Mouse (Mus musculus): ENCODE data around the gene Gm8947. TPM values are rescaled to one million over a fixed set of nuclear protein-coding genes. Genes with fewer than 3 reads are reported as not detected.
A peak's percentile ranks its signal among the peaks of the same experiment; 100 is the strongest.
"Not testable (repeated sequence)": the region's sequence is repeated elsewhere in the genome, so short reads cannot be mapped to it uniquely, and the experiment has no call there.

Gm8947 gene
- polyA plus RNA-seq, 1 experiment from 2014 or later: not detected

DNA sequence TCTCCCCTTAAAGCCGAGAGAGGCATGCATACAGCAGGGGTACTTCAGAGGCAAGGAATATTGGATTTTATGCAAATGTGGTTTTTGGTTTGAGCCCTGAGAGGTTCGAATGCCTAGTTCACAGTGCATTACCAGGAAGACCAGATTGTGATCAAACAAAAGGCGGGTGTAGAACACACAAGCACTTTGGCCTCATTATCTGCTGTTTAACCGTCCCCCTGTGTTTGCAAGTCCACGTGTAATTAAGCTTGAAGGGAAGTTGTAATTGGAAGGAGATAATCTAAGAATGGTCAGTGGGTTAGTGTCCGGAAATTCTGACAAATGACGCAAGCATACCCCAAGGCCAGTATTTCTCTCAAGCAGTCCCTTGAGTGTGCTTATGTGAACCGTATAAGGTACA lies 26.1 kb upstream of the Gm8947 start:
- Histone ChIP-seq H3K9me3 (no peaks in the 10 kb centered on the region), H3K4me3 (no peak overlapping the region), H3K27me3 (no peaks in the 10 kb centered on the region), H3K36me3 (no peaks in the 10 kb centered on the region), H3K4me1 (replicated peaks) (peaks cover 22% of the 10 kb centered on the region), H3K27ac (replicated peaks) (no peak overlapping the region), H3K4me2 (no peak overlapping the region), H3K9ac (no peak overlapping the region)
- 25% methylated on average over 8 of the region's 8 CpGs for WGBS
- no peak for ATAC-seq (ENCODE audit: low read depth)

DNA sequence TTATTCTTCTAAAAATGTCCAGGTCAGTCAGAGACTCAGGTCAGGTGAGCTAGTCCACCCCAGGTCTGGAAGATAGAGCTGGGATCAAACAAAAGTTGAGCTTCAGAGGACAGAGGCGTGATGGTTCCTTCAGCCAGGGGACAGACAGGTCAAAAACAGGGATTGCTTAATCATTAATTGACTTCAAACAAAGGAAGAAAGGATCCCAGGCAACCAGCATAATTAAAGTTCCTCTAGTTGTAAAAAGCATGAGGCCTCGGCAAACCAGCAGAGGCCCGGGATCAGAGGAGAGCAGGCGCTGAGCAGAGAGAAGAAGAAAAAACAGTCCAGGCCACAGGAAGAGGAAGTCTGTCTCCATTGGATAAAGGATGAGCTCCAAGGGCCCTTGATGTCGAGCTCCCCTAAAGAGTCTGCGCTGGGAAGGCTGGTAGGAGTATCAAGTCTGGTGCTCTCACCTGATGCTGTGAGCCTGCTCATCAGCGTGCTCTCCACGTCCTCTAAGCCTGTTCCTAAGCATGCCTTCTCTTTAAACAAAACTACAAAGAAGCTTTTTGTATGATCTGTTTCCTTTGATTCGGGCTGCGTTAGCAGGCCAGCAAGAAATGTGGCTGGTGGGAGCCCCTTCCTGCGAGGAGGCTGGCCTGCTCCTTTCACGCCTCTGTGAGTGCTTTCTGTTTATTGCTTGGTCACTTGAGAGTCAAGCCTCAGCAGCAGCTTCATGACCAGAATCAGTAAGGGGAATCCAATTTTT lies 24.7 kb upstream of the Gm8947 start:
- WGBS: 6% methylated on average over 12 of the region's 12 CpGs
- Histone ChIP-seq H3K4me2 (peak overlapping the region; percentile 1; the same call in 1 of the 2 replicates), H3K27ac (replicated peaks) (no peak overlapping the region; the same call in 1 of the 2 replicates)

DNA sequence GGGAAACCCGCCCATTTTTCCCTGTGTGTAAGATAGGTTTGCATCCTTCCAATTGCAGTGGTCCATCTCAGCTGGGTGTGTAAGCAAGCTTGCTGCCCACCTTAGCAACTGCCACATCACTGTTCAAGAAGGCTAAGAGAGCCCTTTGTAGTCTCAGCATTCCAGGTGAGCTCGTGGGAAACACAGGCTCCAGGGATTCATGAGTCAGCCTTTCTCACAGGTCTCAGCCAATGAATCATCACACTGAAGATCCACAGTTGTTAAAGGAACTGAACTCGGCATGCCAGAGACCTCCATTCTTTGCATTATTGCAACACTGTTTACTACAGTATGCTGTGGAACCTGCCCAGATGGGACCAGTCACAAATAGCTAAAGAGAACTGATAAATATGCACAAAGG lies 23.5 kb upstream of the Gm8947 start:
- ATAC-seq (ENCODE audit: low read depth): no peak
- Histone ChIP-seq H3K27me3 (no peaks in the 10 kb centered on the region), H3K4me1 (replicated peaks) (peaks cover 30% of the 10 kb centered on the region), H3K36me3 (no peaks in the 10 kb centered on the region), H3K4me3 (no peak overlapping the region), H3K9me3 (no peaks in the 10 kb centered on the region), H3K27ac (replicated peaks) (no peak overlapping the region), H3K4me2 (no peak overlapping the region), H3K9ac (no peak overlapping the region)
- 66% methylated on average over 3 of the region's 3 CpGs for WGBS

More for the DNA sequence above, 24.7 kb upstream of the Gm8947 start:
- ATAC-seq (ENCODE audit: low read depth): peak; percentile 49; the same call in 1 of the 2 replicates
- Histone ChIP-seq H3K9ac (no peak overlapping the region), H3K9me3 (no peaks in the 10 kb centered on the region), H3K4me3 (no peak overlapping the region), H3K36me3 (no peaks in the 10 kb centered on the region), H3K27me3 (no peaks in the 10 kb centered on the region), H3K4me1 (replicated peaks) (peaks cover 30% of the 10 kb centered on the region)

DNA sequence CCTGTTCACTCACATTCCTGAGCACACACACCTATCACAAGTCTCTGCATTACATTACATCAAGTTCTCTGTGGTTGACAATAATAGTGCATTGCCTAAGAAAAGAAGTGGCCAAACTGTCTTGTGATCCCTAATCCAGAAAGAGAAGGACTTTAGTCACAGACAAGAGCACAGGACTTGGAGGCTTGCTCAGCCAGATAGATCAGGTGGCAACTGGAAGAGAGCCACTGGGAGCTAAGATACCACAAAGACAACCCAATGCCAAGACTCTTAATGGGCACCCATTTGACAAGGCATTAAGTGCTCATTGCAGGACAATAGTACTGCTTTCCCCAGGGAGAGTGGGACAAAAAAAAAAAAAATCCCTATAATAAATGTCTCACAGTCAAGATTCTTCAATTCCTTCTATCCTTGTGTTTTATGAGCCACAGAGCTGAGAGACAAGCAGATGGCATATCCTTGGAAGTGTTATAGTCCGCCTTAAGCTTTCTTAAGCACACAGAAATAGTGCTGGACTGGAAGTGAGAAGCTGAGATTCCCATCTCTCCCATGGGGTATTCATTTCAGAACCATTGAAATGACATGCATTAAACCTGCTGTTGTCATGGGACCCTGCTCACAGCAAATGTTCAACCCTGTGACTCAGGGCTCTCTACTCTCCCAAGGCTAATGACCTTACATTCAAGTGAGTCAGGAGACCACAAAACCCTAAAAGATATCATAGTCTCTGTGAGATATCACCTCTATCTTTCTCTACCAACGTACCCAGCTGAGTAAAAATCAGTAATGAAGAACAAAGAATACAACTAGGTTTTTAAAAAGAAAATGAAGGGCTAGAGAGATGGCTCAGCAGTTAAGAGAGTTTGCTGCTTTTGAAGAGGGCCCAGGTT lies 20.4 kb upstream of the Gm8947 start:
- Histone ChIP-seq H3K9me3 (no peaks in the 10 kb centered on the region), H3K4me3 (no peak overlapping the region), H3K9ac (no peak overlapping the region), H3K27me3 (no peaks in the 10 kb centered on the region), H3K4me1 (replicated peaks) (peaks cover 25% of the 10 kb centered on the region), H3K36me3 (no peaks in the 10 kb centered on the region), H3K27ac (replicated peaks) (no peak overlapping the region), H3K4me2 (no peak overlapping the region)
- WGBS: 69% methylated on average over 2 of the region's 2 CpGs
- ATAC-seq (ENCODE audit: low read depth): no peak

DNA sequence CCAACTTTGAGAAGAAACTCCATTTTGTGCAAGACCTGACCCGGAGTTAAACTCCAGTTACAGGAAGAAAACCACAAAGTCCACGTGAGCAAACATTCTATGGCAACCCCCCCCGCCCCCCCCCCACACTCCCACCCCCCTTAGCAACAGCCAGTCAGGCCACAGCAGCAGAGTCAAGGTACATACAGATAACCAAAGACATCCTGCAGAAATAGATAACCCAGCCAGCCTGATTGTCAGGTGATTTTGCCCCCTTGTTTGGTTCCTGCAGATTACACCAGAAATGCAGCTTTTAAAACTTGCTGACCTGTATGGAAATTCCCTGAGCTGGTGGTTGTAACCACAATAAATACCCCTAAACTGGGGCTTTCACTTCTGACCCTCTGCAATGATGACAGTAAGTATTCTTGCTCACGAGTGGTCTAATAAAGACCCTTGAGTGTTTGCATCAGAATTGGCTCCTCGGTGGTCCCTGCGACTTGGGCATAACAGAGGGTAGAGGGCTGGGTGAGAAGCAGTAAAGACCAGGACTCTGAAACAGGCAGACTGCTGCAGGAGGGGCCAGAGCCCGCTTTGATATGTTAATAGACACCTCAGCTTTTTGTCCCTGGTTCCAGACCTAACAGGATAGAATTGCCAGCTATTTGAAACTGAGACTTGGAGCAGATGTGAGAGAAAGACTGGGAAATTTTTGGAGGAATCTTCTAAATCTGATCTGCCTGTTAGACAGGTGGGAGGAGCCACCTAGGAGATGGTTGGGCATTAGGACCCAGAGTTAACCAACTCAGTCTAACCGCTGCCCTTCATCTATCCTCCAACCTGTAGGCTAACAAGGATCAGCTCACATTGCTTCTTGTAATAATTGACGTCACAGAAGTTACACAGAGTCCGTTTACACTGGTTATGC lies 14.9 kb upstream of the Gm8947 start:
- no peaks in the 10 kb centered on the region for H3K36me3 ChIP-seq
- no peak overlapping the region for H3K27ac ChIP-seq (replicated peaks)
- peaks cover 12% of the 10 kb centered on the region for H3K4me1 ChIP-seq (replicated peaks)
- no peak overlapping the region for H3K9ac ChIP-seq
- peak overlapping the region; percentile 23 for H3K4me3 ChIP-seq
- no peaks in the 10 kb centered on the region for H3K9me3 ChIP-seq
- 1% methylated on average over 10 of the region's 10 CpGs for WGBS
- H3K4me2 ChIP-seq: peak overlapping the region; percentile 50
- peak; percentile 77 for ATAC-seq (ENCODE audit: low read depth)
- no peaks in the 10 kb centered on the region for H3K27me3 ChIP-seq

DNA sequence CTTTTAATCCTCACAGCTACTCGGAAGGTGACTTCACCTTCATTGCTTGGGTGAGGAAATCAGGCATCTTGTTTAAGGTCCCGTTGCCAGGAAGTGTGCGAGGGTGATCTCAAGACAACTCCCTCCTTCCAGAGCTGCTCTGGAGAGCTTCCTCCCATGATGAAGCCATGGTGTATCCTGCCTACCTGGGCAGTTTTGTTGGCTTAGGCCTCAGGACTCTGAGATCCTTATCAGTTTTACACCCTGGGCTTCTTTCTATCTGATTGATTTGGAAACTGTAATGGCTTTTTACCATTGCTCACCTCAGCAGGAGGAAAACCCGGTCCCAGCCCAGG lies 14.3 kb upstream of the Gm8947 start:
- Histone ChIP-seq H3K4me1 (replicated peaks) (peaks cover 12% of the 10 kb centered on the region), H3K27me3 (no peaks in the 10 kb centered on the region), H3K4me3 (peak overlapping the region; percentile 23), H3K9ac (no peak overlapping the region), H3K36me3 (no peaks in the 10 kb centered on the region), H3K27ac (replicated peaks) (0 out of 2 replicates have a peak overlapping the region, but pooled peaks have one; percentile 1), H3K4me2 (peak overlapping the region; percentile 50), H3K9me3 (no peaks in the 10 kb centered on the region)
- ATAC-seq (ENCODE audit: low read depth): peak; percentile 52; the same call in 1 of the 2 replicates
- under 1% methylated on average over 4 of the region's 4 CpGs for WGBS

DNA sequence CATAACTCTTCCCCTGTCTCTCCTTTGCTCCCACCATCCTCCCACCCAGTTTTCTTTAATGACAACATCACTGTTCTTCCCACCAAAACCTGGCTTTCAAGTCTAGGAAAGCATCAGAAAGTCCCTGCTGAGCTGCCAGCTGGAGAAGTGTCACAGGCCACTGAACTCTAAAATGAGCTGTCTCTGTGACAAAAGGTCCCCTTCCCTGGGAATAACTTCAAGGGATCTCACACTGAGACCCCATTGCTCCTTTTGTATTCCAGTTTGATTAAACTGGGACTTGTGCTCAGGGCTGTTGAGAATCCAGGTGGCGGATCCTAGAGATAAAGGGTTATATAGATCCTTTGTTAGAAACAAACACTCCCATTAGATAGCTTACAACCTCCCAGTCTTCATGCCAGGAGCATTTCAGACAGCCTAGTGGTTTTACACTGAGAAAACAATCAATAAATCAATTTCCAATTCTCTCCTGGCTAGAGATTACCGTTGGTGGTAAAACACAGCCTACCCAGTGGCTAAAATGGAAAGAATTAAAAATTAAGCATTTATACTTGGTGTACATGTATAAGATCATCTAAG lies 13.6 kb upstream of the Gm8947 start:
- Histone ChIP-seq H3K9ac (no peak overlapping the region), H3K27ac (replicated peaks) (no peak overlapping the region), H3K4me2 (no peak overlapping the region), H3K9me3 (no peaks in the 10 kb centered on the region), H3K27me3 (no peaks in the 10 kb centered on the region), H3K4me3 (no peak overlapping the region), H3K4me1 (replicated peaks) (peaks cover 12% of the 10 kb centered on the region), H3K36me3 (no peaks in the 10 kb centered on the region)
- WGBS: 15% methylated on average over 2 of the region's 2 CpGs
- ATAC-seq (ENCODE audit: low read depth): peak; percentile 72; the same call in 1 of the 2 replicates

DNA sequence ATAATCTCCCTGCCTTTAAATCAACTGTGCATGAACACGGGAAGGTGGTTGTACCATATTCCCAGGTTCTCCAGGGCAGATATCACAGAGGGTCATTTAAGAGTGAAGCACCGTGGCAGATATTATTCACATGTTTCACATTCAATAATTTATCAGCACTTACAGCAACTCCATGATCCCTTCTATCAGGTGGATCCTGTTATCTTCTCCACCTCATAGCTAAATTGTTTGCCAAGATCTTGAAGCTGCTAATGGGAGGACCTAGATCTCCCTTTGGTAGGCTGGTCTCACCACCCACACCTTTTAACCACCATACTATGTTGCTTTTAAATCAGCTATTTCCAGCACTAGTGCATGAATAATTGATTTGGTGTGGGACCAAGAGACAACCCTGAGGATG lies 12.0 kb upstream of the Gm8947 start:
- no peak overlapping the region for H3K27ac ChIP-seq (replicated peaks)
- ATAC-seq (ENCODE audit: low read depth): no peak
- no peak overlapping the region for H3K4me2 ChIP-seq
- no peaks in the 10 kb centered on the region for H3K36me3 ChIP-seq
- WGBS: 88% methylated on average over 2 of the region's 2 CpGs
- peaks cover 12% of the 10 kb centered on the region for H3K4me1 ChIP-seq (replicated peaks)
- no peak overlapping the region for H3K4me3 ChIP-seq
- no peaks in the 10 kb centered on the region for H3K27me3 ChIP-seq
- no peak overlapping the region for H3K9ac ChIP-seq
- no peaks in the 10 kb centered on the region for H3K9me3 ChIP-seq

DNA sequence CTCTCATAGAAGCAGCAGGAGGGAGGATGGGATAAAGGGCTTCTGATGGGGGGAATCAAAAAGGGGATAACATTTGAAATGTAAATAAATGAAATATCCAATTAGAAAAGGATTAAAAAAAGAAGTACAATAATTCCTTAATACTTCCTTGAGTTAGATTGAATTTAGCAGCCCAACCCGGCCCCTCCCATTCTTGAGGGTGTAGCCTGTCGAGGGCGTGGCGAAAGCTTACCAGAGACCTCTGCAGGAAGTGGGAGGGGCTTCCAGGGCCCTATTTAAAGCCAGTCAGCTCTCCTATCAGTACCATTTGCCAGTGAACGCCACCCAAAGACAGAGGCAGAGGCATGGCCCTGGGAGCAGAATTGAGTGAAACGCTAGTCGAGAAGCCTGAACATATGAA lies 9.9 kb upstream of the Gm8947 start, which contains the start of gene Gm47985:
Gene Gm47985, plus strand, starts transcription at position 272 of the 400 bp plus-strand sequence.
- not testable (repeated sequence) for H3K27me3 ChIP-seq; H3K36me3 ChIP-seq; H3K4me2 ChIP-seq; H3K27ac ChIP-seq (replicated peaks); H3K4me3 ChIP-seq; ATAC-seq (ENCODE audit: low read depth); H3K9me3 ChIP-seq; H3K9ac ChIP-seq; H3K4me1 ChIP-seq (replicated peaks)
- 60% methylated on average over 1 of the region's 7 CpGs for WGBS

DNA sequence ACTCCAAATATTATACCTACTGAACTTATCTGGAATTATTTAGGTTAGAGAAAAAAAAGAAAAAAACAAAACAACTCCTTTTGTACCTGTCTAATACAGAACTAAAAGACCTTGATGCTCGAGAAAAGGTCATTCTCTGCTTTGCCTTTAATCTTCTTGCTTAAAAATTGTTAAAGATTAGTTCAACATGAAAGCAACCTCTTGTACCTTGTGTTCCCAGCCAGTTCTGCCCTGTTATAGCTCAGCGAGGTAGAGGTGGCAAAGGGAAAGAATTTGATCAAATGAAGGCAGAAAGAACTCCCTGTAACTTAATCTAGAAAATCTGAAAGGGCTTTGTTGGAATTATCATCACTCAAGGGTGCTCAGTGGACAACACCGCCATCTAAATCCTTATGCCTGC lies 6.0 kb upstream of the Gm8947 start:
- H3K36me3 ChIP-seq; H3K4me3 ChIP-seq; H3K4me1 ChIP-seq (replicated peaks); H3K27ac ChIP-seq (replicated peaks); H3K9ac ChIP-seq; ATAC-seq (ENCODE audit: low read depth); H3K27me3 ChIP-seq; H3K9me3 ChIP-seq; H3K4me2 ChIP-seq: not testable (repeated sequence)
- 87% methylated on average over 3 of the region's 3 CpGs for WGBS

DNA sequence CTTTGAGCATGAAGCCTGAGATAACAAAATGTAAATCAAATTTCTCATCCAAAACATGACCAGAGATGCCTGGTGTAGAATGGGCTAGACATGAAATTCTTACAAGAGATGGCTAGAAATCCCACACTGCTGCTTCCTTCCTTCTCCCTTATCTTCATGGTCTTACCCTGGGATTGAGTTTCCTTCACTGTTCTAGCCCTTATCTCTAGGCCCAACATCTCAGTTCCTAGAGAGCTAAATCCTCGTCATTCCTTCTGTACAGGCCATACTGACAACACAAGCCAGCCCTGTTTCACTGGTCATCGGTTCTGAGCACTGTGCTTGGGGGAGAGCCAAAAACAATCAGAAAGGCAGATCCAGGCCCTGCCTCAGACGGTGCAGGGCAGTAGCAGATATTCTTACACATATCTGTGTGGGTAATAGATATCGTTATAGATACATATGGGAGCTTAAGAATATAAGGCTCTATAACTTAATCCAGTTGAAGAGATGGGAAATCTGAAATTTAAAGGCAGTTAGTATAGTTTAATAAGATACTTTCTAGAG lies 5.2 kb upstream of the Gm8947 start:
- H3K9me3 ChIP-seq; H3K9ac ChIP-seq; H3K4me2 ChIP-seq; H3K4me3 ChIP-seq; H3K27me3 ChIP-seq; H3K36me3 ChIP-seq; ATAC-seq (ENCODE audit: low read depth); H3K4me1 ChIP-seq (replicated peaks); H3K27ac ChIP-seq (replicated peaks): not testable (repeated sequence)
- WGBS: 88% methylated on average over 4 of the region's 4 CpGs
